Mouse (Mus musculus): Measurements from ENCODE around the gene Tmem259.

Tmem259 gene

DNA sequence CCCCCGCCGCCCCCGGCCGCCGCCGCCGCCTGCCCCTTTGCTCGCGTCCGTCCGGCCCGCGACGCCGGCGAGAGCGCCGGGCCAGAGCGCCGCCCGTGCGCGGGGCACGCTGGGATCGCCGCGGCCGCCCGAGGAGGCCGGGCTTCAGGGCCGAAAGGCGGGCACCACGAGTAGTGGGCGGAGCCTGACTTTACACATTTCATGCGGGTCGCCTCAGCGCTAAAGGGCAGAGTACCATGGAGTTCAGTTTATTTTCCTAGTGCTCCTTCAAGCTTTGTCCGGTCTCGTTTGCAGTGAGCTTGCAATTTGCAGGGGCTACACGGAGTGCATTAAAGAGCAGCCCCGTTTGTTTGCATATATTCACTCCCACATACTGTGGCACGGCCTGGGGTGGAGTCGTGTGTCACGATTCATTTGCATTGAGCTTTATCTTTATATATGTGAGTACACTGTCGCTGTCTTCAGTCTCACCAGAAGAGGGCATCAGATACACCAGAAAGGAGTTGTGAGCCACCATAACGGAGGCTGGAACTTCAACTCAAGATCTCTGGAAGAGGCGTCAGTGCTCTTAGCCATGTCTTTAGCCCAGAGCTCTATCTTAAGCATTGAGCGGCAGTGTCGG, at the start of gene Tmem259:
Tmem259 (minus strand) TSS at position 136 of the 622 bp plus-strand sequence.
- peak; percentile 77 to 79 for DNase-seq (ENCODE audit: low spot score in 2 of 2)

GRCm38 (mm10) chr10:80032799-80033480, 48.8 kb upstream of the Tmem259 start:
- no peak for DNase-seq (ENCODE audit: low spot score in 2 of 2)

- DNase-seq (ENCODE audit: low spot score in 2 of 2), result no peak
These were observed 46.6 kb upstream of the Tmem259 start for GRCm38 (mm10) chr10:80030736-80031135.

GRCm38 (mm10) chr10:80030191-80030590, 46.1 kb upstream of the Tmem259 start:
- DNase-seq (ENCODE audit: low spot score in 2 of 2), result no peak

- DNase-seq (ENCODE audit: low spot score in 2 of 2), result no peak
These were observed 44.4 kb upstream of the Tmem259 start for GRCm38 (mm10) chr10:80028521-80028846.

GRCm38 (mm10) chr10:80027681-80028520, 43.8 kb upstream of the Tmem259 start:
- no peak for DNase-seq (ENCODE audit: low spot score in 2 of 2)

DNA sequence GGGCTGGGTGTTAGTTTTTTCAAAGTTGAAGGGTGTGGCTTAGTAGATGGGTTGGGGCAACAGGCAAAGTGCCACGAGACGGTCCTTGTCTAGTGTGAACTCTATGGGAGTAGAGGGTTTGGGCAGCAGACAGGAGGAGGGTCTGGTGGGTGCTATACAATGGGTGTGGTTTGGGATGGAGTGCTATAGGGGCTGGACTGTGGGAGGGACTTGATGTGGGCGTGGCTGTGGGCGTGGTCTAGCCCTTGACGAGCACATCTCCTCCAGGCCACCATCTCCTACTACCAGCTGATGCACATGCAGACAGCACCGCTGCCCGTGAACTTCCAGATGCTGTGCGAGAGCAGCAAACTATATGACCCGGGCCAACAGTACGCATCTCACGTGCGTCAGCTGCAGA, 41.8 kb upstream of the Tmem259 start:
- no peak for DNase-seq (ENCODE audit: low spot score in 2 of 2)

GRCm38 (mm10) chr10:80025463-80025862, 41.3 kb upstream of the Tmem259 start:
- DNase-seq (ENCODE audit: low spot score in 2 of 2), result no peak

DNA sequence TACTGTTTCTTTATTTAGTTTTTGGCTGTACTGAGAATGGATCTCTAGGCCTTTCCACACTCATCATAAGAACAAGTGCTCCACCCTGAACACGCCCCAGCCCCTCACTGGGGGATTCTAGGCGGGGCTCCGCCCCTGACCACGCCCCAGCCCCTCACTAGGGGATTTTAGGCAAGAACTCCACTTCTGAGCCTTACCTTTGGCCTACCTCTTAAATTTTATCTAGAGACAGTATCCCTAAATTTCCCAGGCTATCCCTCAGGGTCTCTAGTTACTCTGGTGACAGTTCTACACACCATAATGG, 40.9 kb upstream of the Tmem259 start:
- DNase-seq (ENCODE audit: low spot score in 2 of 2), result no peak

GRCm38 (mm10) chr10:80024229-80025043, 40.3 kb upstream of the Tmem259 start:
- DNase-seq (ENCODE audit: low spot score in 2 of 2), result no peak

DNA sequence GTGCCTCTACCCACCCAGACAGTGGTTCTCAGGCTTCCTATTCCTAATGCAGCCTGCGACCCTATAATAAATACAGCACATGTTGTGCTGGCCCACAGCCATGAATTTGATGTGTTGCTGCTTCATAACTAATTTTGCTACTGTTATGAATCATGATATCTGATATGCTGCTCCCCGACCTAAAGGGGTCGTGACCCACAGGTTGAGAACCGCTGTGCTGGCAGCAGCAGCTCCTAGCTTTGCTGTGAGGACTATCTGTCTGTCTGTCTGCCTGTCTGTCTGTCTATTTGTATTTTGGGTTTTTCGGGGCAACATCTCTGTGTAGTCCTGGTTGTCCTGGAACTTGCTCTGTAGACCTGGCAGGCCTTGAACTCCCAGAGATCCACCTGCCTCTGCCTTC, 39.6 kb upstream of the Tmem259 start:
- DNase-seq (ENCODE audit: low spot score in 2 of 2), result no peak

GRCm38 (mm10) chr10:80022806-80023205, 38.7 kb upstream of the Tmem259 start:
- DNase-seq (ENCODE audit: low spot score in 2 of 2), result no peak

DNA sequence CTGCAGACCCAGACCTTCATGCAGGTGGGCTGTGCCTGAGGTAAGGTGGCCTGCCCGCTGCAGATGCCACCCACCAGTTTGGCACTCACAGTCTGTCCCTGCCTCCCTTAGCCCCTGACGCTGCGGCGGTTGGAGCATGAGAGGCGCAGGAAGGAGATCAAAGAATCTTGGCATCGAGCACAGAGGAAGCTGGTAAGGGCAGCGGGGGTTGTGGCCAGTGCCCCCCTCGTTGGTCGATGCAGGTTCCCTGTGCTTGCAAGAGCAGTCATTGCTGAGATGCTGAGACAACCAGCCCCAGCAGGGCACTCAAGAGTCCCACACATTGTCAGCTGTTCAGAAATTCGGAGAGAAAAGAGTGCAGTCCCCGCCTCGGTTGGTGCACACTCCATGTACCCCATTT, 38.0 kb upstream of the Tmem259 start:
- no peak for DNase-seq (ENCODE audit: low spot score in 2 of 2)

DNA sequence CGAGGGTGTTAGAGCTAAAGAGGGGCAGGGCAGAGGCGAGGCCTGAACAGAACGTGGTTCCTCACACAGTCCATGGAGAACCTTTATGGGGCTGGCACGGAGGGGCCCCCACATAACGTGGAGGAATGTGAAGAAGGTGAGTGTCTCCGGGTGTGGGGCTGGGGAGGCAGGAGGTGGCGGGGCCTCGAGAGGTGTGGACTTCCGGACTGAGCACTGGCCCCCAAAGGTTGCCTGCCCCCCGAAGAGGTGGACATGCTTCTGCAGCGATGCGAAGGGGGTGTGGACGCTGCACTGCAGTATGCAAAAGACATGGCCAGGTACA, 37.2 kb upstream of the Tmem259 start:
- no peak for DNase-seq (ENCODE audit: low spot score in 2 of 2)

DNA sequence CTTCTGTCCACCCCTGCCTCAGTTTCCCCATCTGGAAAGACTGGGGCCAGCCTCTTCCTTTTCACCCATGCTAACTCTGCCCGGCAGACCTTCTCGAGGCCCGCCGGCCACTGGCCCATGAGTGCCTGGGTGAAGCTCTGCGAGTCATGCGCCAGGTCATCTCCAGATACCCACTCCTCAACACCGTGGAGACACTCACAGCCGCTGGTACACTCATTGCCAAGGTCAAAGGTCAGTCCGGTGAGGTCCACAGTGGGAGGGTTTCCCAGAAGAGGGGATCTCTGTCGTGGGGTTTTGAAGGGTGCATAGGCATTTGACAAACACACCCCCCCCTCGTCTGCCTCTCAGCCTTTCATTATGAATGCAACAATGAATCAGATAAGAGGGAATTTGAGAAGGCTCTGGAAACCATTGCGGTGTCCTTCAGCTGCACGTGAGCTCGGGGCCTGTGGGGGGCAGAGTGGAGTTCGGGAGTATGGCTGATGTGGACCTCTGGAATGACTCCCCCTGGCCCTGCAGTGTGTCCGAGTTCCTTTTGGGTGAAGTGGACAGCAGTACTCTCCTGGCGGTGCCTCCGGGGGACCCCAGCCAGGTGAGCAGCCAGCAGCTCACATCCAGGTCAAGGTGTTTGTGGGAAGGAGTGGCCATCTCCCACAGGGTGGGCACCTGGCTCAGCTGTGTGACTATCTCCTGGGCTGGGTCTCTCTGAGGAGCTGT, 36.6 kb upstream of the Tmem259 start:
- DNase-seq (ENCODE audit: low spot score in 2 of 2), result no peak

DNA sequence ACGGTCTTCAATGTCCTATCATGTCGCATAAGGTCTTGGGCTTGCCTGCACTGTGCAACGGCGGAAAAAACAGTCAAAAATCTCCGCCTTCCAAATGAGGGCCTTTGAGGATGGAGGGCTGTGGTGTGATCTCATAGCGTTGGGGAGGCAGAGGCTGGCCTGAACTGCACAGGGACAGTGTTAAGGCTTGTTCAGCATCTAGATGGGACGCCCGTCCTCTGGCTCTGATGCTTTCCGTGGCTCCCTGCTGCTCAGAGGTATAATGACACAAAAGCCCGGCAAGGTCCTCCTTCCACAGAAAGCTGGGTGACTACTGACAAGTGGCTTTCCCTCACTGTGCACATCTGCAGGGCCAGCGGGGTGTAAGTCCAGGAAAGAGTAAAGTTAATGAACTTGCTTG, 36.1 kb upstream of the Tmem259 start:
- no peak for DNase-seq (ENCODE audit: low spot score in 2 of 2)

- no peak for DNase-seq (ENCODE audit: low spot score in 2 of 2)
These were observed 35.5 kb upstream of the Tmem259 start for GRCm38 (mm10) chr10:80019471-80020131.

- no peak for DNase-seq (ENCODE audit: low spot score in 2 of 2)
These were observed 34.7 kb upstream of the Tmem259 start for GRCm38 (mm10) chr10:80018739-80019297.

DNA sequence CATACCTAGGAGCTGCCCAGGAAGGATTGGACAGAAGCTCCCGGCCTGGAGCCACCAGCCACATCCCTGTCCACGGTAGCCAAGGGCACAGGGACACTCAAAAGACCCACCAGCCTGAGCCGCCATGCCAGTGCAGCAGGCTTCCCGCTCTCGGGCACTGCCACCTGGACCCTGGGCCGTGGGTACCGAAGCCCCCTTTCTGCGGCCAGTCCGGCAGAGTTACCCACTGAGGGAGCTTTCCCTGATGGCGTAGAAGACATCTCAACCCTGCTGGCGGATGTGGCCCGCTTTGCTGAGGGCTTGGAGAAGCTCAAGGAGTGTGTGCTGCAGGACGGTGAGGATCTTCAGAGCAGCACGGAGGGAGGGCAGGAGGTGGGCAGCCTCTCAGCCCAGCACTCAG, 33.6 kb upstream of the Tmem259 start:
- DNase-seq (ENCODE audit: low spot score in 2 of 2), result no peak

- DNase-seq (ENCODE audit: low spot score in 2 of 2), result no peak
These were observed 33.2 kb upstream of the Tmem259 start for GRCm38 (mm10) chr10:80017361-80017760.

- no peak for DNase-seq (ENCODE audit: low spot score in 2 of 2)
These were observed 32.8 kb upstream of the Tmem259 start for GRCm38 (mm10) chr10:80016931-80017330.

All from frontal cortex, postnatal 14 days (tissue).